Mouse (Mus musculus): ENCODE results near the gene Ackr4. TPM values are rescaled to one million over a fixed set of nuclear protein-coding genes. Genes with fewer than 3 reads are reported as not detected.

Ackr4 gene
- polyA plus RNA-seq, 1 experiment: 13.6 TPM

- no peak overlapping the region for H3K4me3 ChIP-seq (ENCODE audit: control insufficient read depth, insufficient read depth, low read length)
- no peaks in the 10 kb centered on the region for H3K27me3 ChIP-seq (ENCODE audit: control insufficient read depth, insufficient read depth, low read length)
- H3K36me3 ChIP-seq (ENCODE audit: control insufficient read depth, insufficient read depth, low read length): no peaks in the 10 kb centered on the region
- no peak for DNase-seq
- 89% methylated on average over 6 of the region's 6 CpGs for WGBS
- TF ChIP-seq POLR2A (IDR thresholded peaks at IDR 0.05; ENCODE audit: control insufficient read depth, extremely low read depth, insufficient read depth, low read length, poor library complexity) (no peak), CTCF (IDR thresholded peaks at IDR 0.05; ENCODE audit: borderline replicate concordance, control insufficient read depth, extremely low read depth, insufficient read depth, low read length, poor library complexity) (no peak)
- no peaks in the 10 kb centered on the region for H3K4me1 ChIP-seq (replicated peaks; ENCODE audit: control insufficient read depth, insufficient read depth, low read length)
- H3K27ac ChIP-seq (ENCODE audit: control insufficient read depth, insufficient read depth, low read length): no peak overlapping the region
Measured at GRCm38 (mm10) chr9:104102301-104102700, 24.4 kb downstream of the Ackr4 start.

- H3K27ac ChIP-seq (ENCODE audit: control insufficient read depth, insufficient read depth, low read length): no peak overlapping the region
- H3K36me3 ChIP-seq (ENCODE audit: control insufficient read depth, insufficient read depth, low read length): no peaks in the 10 kb centered on the region
- H3K4me1 ChIP-seq (replicated peaks; ENCODE audit: control insufficient read depth, insufficient read depth, low read length): no peaks in the 10 kb centered on the region
- no peaks in the 10 kb centered on the region for H3K27me3 ChIP-seq (ENCODE audit: control insufficient read depth, insufficient read depth, low read length)
- WGBS: 83% methylated on average over 3 of the region's 3 CpGs
- no peak overlapping the region for H3K4me3 ChIP-seq (ENCODE audit: control insufficient read depth, insufficient read depth, low read length)
- no peak for TF ChIP-seq POLR2A (IDR thresholded peaks at IDR 0.05; ENCODE audit: control insufficient read depth, extremely low read depth, insufficient read depth, low read length, poor library complexity)
- no peak for TF ChIP-seq CTCF (IDR thresholded peaks at IDR 0.05; ENCODE audit: borderline replicate concordance, control insufficient read depth, extremely low read depth, insufficient read depth, low read length, poor library complexity)
- no peak for DNase-seq
Measured at GRCm38 (mm10) chr9:104101458-104101857, 25.3 kb downstream of the Ackr4 start.

- WGBS: 90% methylated on average over 7 of the region's 7 CpGs
- no peak overlapping the region for H3K4me3 ChIP-seq (ENCODE audit: control insufficient read depth, insufficient read depth, low read length)
- H3K27me3 ChIP-seq (ENCODE audit: control insufficient read depth, insufficient read depth, low read length): no peaks in the 10 kb centered on the region
- no peak overlapping the region for H3K27ac ChIP-seq (ENCODE audit: control insufficient read depth, insufficient read depth, low read length)
- no peak for TF ChIP-seq POLR2A (IDR thresholded peaks at IDR 0.05; ENCODE audit: control insufficient read depth, extremely low read depth, insufficient read depth, low read length, poor library complexity)
- no peak for TF ChIP-seq CTCF (IDR thresholded peaks at IDR 0.05; ENCODE audit: borderline replicate concordance, control insufficient read depth, extremely low read depth, insufficient read depth, low read length, poor library complexity)
- no peak for DNase-seq
- no peaks in the 10 kb centered on the region for H3K36me3 ChIP-seq (ENCODE audit: control insufficient read depth, insufficient read depth, low read length)
- H3K4me1 ChIP-seq (replicated peaks; ENCODE audit: control insufficient read depth, insufficient read depth, low read length): no peaks in the 10 kb centered on the region
Measured at GRCm38 (mm10) chr9:104100822-104101221, 25.9 kb downstream of the Ackr4 start.

GRCm38 (mm10) chr9:104099060-104099459 lies 27.7 kb downstream of the Ackr4 start:
- TF ChIP-seq CTCF (IDR thresholded peaks at IDR 0.05; ENCODE audit: borderline replicate concordance, control insufficient read depth, extremely low read depth, insufficient read depth, low read length, poor library complexity) (no peak), POLR2A (IDR thresholded peaks at IDR 0.05; ENCODE audit: control insufficient read depth, extremely low read depth, insufficient read depth, low read length, poor library complexity) (no peak)
- H3K4me3 ChIP-seq (ENCODE audit: control insufficient read depth, insufficient read depth, low read length): no peak overlapping the region
- H3K4me1 ChIP-seq (replicated peaks; ENCODE audit: control insufficient read depth, insufficient read depth, low read length): no peaks in the 10 kb centered on the region
- no peak for DNase-seq
- no peak overlapping the region for H3K27ac ChIP-seq (ENCODE audit: control insufficient read depth, insufficient read depth, low read length)
- no peaks in the 10 kb centered on the region for H3K27me3 ChIP-seq (ENCODE audit: control insufficient read depth, insufficient read depth, low read length)
- no peaks in the 10 kb centered on the region for H3K36me3 ChIP-seq (ENCODE audit: control insufficient read depth, insufficient read depth, low read length)
- WGBS: 97% methylated on average over 11 of the region's 11 CpGs

GRCm38 (mm10) chr9:104098256-104098655 lies 28.5 kb downstream of the Ackr4 start:
- H3K27me3 ChIP-seq (ENCODE audit: control insufficient read depth, insufficient read depth, low read length): no peaks in the 10 kb centered on the region
- H3K27ac ChIP-seq (ENCODE audit: control insufficient read depth, insufficient read depth, low read length): no peak overlapping the region
- no peak overlapping the region for H3K4me3 ChIP-seq (ENCODE audit: control insufficient read depth, insufficient read depth, low read length)
- no peak for DNase-seq
- no peaks in the 10 kb centered on the region for H3K36me3 ChIP-seq (ENCODE audit: control insufficient read depth, insufficient read depth, low read length)
- no peak for TF ChIP-seq CTCF (IDR thresholded peaks at IDR 0.05; ENCODE audit: borderline replicate concordance, control insufficient read depth, extremely low read depth, insufficient read depth, low read length, poor library complexity)
- no peak for TF ChIP-seq POLR2A (IDR thresholded peaks at IDR 0.05; ENCODE audit: control insufficient read depth, extremely low read depth, insufficient read depth, low read length, poor library complexity)
- WGBS: 23% methylated on average over 5 of the region's 5 CpGs
- H3K4me1 ChIP-seq (replicated peaks; ENCODE audit: control insufficient read depth, insufficient read depth, low read length): no peaks in the 10 kb centered on the region

GRCm38 (mm10) chr9:104092945-104093344 lies 33.8 kb downstream of the Ackr4 start:
- Histone ChIP-seq H3K27ac (ENCODE audit: control insufficient read depth, insufficient read depth, low read length) (no peak overlapping the region), H3K4me1 (replicated peaks; ENCODE audit: control insufficient read depth, insufficient read depth, low read length) (no peaks in the 10 kb centered on the region), H3K4me3 (ENCODE audit: control insufficient read depth, insufficient read depth, low read length) (no peak overlapping the region), H3K27me3 (ENCODE audit: control insufficient read depth, insufficient read depth, low read length) (no peaks in the 10 kb centered on the region), H3K36me3 (ENCODE audit: control insufficient read depth, insufficient read depth, low read length) (no peaks in the 10 kb centered on the region)
- no peak for TF ChIP-seq CTCF (IDR thresholded peaks at IDR 0.05; ENCODE audit: borderline replicate concordance, control insufficient read depth, extremely low read depth, insufficient read depth, low read length, poor library complexity)
- no peak for TF ChIP-seq POLR2A (IDR thresholded peaks at IDR 0.05; ENCODE audit: control insufficient read depth, extremely low read depth, insufficient read depth, low read length, poor library complexity)
- 95% methylated on average over 5 of the region's 5 CpGs for WGBS
- no peak for DNase-seq

GRCm38 (mm10) chr9:104088555-104088954 lies 38.2 kb downstream of the Ackr4 start:
- no peaks in the 10 kb centered on the region for H3K36me3 ChIP-seq (ENCODE audit: control insufficient read depth, insufficient read depth, low read length)
- no peaks in the 10 kb centered on the region for H3K27me3 ChIP-seq (ENCODE audit: control insufficient read depth, insufficient read depth, low read length)
- no peaks in the 10 kb centered on the region for H3K4me1 ChIP-seq (replicated peaks; ENCODE audit: control insufficient read depth, insufficient read depth, low read length)
- no peak for TF ChIP-seq CTCF (IDR thresholded peaks at IDR 0.05; ENCODE audit: borderline replicate concordance, control insufficient read depth, extremely low read depth, insufficient read depth, low read length, poor library complexity)
- no peak for TF ChIP-seq POLR2A (IDR thresholded peaks at IDR 0.05; ENCODE audit: control insufficient read depth, extremely low read depth, insufficient read depth, low read length, poor library complexity)
- H3K4me3 ChIP-seq (ENCODE audit: control insufficient read depth, insufficient read depth, low read length): no peak overlapping the region
- WGBS: 84% methylated on average over 8 of the region's 8 CpGs
- H3K27ac ChIP-seq (ENCODE audit: control insufficient read depth, insufficient read depth, low read length): no peak overlapping the region
- no peak for DNase-seq
